Mouse (Mus musculus) splenic B cell, adult 2 months (primary cell): ENCODE data around the gene Snx32.

Source experiments
- DNase-seq: peaks from one replicate; pipeline ENCODE4 v3.0.0-alpha.2; 2011; ENCODE audit warnings: low read depth, low spot score
- H3K27me3 ChIP-seq: 2 replicates; pipeline ENCODE4 v1.6.1; 2012; ENCODE audit warnings: mild to moderate bottlenecking, low read length, moderate library complexity, mixed read lengths; ENCODE audit not compliant: control insufficient read depth, poor library complexity, insufficient read depth, severe bottlenecking
- H3K36me3 ChIP-seq: 2 replicates; pipeline ENCODE4 v1.6.1; 2012; ENCODE audit warnings: mild to moderate bottlenecking, low read length, moderate library complexity, mixed read lengths; ENCODE audit not compliant: control insufficient read depth, poor library complexity, insufficient read depth, severe bottlenecking

Gene Snx32

DNA sequence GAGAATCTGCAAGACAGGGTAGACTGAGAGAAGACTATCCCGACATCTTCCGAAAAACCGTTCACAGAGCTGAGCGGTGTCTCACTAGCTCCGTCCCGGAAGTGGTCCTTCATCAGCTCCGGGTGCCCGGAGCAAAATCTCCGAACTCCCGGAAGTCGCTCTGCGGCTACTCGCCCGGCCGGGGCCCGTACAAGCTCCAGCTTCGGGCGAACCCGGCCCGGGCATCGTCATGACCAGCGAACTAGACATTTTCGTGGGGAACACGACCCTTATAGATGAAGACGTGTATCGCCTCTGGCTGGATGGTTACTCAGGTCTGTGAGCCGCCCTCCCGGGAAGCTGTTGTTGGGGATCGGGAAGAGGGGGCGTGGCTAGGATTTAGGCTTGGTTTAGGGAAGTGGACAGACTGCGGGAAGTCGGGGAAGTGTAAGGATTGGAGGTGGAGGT, 49.9 kb downstream of the Snx32 start, which contains the start of gene Fibp:
Gene Fibp (plus strand): TSS at position 151 of the 447 bp plus-strand sequence.
- DNase-seq = peak; percentile 88
- Histone ChIP-seq H3K36me3 (peaks cover 3% of the 10 kb centered on the region; the same call in 1 of the 2 replicates), H3K27me3 (no peaks in the 10 kb centered on the region)

DNA sequence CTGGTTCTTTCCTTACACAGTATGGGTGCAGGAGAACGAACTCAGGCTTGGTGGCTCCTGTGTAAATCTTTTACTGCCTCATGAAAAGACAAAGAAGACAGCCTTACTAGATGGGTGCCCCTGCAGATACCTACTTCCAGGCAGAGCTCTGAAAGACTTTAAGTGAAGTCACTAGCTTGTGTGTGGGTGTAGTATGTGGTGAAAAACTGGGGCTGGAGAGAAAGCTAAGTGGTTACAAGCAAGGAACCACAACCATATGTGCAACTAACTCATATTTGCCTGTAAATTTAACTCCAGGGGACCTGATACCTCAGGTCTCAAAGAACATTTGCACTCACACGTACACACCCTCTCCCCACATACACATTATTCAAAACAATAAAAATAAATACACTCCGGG, 50.4 kb downstream of the Snx32 start:
- DNase-seq = no peak
- peaks cover under 1% of the 10 kb centered on the region; the same call in 1 of the 2 replicates for H3K36me3 ChIP-seq
- no peaks in the 10 kb centered on the region for H3K27me3 ChIP-seq

DNA sequence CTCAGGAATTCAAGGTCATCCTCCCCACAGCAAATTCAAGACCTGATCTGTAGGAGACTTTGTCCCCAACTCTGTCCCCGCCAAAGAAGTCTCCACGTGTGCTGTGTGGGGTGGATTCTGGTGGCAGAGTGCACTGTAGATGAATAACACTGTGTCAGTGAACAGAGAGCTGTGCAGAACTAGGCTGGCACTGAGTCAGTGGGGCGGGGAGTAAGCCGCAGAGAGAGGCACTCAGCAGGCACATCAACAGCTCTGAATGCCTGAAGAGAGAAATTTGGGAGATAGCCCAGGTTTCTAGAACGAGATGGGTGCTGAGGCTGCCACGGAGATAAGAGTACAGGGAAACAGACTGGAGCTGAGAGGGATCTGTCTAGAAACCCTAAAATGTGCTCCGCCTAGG, 51.3 kb downstream of the Snx32 start:
- DNase-seq = no peak
- Histone ChIP-seq H3K27me3 (no peaks in the 10 kb centered on the region), H3K36me3 (no peaks in the 10 kb centered on the region; the same call in 1 of the 2 replicates)

DNA sequence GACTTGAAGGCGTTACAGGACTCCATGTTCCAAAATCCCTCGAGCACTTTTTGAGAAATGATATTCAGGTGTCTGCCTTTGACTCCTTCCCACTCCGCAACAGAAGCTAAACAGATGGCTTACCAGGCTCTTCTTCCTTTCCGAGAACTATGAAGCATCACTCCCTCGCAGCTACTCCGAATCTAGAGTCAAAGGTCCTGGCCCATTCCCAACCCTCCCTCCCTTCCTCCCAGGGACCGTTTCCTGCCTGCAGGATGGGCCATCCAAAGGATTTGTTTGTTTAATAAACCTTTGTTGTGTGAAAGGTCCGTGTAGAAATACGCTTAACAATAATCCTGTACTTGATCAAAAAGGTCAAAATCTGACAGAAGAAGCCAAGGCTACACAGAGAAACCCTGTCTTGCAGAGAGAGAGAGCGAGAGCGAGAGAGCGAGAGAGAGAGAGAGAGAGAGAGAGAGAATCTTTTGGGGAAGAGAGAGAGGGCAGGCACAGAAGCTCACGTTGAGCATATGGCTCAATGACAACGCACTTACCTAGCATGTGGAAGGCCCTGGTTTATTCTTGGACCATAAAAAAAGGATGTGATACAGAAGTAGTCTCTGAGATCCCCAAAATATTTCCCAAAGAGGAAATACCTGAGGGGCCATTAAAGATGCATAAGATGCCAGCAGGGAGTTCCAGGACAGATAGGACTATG, 52.4 kb downstream of the Snx32 start, which contains the start of gene Ccdc85b:
Gene Ccdc85b (minus strand): TSS at position 149 of the 697 bp plus-strand sequence.
- no peaks in the 10 kb centered on the region; the same call in 1 of the 2 replicates for H3K36me3 ChIP-seq
- no peaks in the 10 kb centered on the region for H3K27me3 ChIP-seq
- peak; percentile 23 for DNase-seq

DNA sequence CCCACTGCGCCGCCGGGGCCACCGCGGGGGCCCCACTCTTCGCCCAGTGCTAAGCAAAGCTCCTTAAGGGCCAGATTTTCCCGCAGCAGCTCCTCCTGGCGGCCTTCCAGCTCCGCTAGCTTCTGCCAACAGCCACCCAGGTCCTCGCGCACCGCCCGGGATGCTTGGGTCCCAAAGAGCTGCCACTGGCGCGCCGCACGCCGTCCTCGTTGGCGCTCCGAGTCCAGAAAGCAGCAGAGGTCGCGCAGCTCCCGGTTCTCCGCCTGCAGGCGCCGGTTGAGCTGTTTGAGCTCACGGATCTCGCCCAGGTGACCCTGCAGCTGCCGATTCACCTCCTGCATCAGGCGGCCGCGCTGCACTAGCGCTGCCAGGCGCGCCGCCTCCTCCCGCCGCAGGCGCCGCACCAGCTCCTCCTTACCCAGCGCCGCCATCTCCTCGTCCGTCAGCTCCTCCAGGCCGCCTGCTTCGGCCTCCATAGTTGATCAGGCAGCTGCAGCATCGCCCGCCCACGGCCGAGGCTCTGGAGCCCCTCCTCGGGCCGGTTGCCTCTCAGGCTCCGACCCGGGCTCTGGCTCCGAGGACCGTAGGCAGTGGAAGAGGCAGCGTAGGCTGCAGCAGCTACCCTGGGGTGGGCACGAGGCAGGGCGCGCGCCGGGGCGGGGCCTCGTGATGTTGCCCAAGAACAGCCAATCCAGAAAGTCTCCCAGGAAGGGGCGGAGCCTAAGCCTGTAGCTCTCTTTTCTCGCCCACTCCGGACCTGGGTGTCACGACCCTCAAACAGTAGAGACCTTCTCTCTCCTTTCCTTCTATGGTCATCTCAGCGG, 53.2 kb downstream of the Snx32 start:
- Histone ChIP-seq H3K27me3 (no peaks in the 10 kb centered on the region), H3K36me3 (no peaks in the 10 kb centered on the region; the same call in 1 of the 2 replicates)
- DNase-seq = peak; percentile 91

DNA sequence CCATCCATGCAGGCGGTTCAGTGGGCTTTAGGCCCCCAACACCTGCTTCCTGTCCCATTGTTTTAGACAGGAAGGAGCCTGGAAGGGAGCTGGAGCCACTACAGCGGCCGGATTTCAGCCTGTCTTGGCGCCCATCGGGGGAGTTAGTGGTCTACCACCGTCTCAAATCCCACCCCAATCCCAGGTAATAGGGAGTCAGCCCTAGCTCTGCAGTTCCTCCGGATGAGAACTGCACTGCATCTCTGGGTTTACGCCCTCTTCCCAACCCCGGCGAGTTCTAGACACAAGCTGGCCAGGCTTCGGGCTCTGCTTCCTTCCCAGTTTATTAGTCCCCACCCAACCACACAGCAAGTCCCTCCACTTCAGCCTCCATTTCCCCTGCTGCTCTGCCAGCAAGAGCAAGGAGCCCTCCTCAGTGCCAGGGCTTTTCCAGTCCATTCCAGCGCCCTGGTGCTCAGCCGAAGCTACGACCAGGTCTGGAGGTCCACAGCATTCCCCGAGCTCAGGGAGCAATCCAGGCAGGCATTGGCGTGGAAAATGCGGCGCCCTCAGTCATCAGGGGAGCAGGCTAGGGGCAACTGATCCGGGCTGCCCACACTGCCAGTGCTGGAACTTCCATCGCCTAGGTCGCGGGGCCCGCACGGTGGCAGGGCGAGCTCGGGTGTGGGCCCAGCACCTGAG, 54.0 kb downstream of the Snx32 start:
- Histone ChIP-seq H3K27me3 (no peaks in the 10 kb centered on the region), H3K36me3 (no peaks in the 10 kb centered on the region; the same call in 1 of the 2 replicates)
- DNase-seq = no peak

DNA sequence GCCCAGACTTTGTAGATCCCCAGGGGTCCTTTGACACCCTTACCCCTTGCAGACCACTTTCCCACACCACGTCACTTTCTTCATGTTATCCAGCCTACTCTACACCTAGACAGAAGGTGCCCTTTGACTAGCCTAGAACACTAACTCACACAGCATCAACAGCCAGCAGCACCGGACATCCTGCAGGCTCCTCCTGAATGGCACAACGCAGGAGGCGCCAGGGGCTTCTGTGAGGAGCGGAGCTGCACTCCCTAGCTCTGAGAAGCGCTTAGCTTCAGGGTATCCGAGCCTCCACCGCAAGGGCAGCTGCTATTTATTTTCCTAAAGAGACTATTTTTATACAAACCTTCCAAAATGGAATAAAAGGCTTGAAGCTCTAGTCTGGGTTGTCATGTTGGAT, 54.8 kb downstream of the Snx32 start:
- Histone ChIP-seq H3K36me3 (no peaks in the 10 kb centered on the region; the same call in 1 of the 2 replicates), H3K27me3 (no peaks in the 10 kb centered on the region)
- DNase-seq = no peak

DNA sequence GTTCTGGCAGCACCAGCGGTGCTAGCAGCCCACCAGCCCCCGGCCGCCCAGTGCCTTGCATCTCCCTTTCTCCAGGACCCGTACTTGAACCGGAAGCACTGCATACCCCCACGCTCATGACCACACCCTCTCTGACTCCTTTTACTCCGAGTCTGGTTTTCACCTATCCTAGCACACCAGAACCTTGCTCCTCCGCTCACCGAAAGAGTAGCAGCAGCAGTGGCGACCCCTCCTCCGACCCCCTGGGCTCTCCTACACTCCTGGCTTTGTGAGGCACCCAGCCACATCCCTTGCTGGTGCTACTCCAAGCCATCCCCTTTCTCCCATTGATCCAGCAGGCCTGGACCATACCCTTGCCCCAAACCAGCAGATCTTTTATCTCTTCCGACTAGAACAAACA, 55.3 kb downstream of the Snx32 start:
- no peaks in the 10 kb centered on the region; the same call in 1 of the 2 replicates for H3K36me3 ChIP-seq
- H3K27me3 ChIP-seq = no peaks in the 10 kb centered on the region
- DNase-seq = no peak

DNA sequence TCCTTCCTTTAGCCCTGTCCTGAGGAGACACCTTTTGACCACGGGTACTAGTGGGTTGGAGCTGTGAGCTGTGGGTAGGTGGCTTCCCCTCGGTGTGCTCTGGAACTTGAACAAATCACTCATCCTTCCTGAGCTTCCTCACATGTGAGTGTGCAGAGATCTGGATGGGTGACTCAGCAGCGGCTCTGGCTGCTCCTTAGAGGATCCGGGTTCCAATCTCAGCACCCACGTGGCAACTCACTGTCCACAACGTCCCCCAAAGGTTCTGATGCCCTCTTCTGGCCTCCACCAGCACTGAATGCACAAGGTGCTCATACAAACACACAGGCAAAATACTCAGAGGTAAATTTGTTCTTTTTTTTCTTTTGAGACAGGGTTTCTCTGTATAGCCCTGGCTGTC, 58.6 kb downstream of the Snx32 start:
- H3K36me3 ChIP-seq = no peaks in the 10 kb centered on the region; the same call in 1 of the 2 replicates
- H3K27me3 ChIP-seq = no peaks in the 10 kb centered on the region
- no peak for DNase-seq

DNA sequence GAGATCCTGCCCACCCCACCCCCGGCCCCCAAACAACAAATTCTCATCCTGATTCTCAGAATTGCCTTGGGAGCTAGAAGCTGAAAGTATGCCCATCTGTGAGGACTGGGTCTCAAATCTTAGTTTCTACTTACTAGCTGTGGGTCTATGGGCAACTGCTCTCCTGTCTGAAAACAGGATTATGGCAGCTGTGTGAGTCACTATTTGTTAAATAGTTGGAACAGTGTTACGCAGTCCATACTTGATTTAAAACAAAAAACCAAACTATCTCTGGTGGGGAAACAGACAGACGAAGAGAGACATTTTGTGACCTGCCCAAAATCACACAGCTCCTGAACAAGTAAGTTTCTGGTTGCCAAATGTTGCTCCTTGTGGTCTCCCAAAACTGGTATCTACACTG, 60.7 kb downstream of the Snx32 start:
- no peaks in the 10 kb centered on the region for H3K27me3 ChIP-seq
- no peaks in the 10 kb centered on the region; the same call in 1 of the 2 replicates for H3K36me3 ChIP-seq
- DNase-seq = no peak

DNA sequence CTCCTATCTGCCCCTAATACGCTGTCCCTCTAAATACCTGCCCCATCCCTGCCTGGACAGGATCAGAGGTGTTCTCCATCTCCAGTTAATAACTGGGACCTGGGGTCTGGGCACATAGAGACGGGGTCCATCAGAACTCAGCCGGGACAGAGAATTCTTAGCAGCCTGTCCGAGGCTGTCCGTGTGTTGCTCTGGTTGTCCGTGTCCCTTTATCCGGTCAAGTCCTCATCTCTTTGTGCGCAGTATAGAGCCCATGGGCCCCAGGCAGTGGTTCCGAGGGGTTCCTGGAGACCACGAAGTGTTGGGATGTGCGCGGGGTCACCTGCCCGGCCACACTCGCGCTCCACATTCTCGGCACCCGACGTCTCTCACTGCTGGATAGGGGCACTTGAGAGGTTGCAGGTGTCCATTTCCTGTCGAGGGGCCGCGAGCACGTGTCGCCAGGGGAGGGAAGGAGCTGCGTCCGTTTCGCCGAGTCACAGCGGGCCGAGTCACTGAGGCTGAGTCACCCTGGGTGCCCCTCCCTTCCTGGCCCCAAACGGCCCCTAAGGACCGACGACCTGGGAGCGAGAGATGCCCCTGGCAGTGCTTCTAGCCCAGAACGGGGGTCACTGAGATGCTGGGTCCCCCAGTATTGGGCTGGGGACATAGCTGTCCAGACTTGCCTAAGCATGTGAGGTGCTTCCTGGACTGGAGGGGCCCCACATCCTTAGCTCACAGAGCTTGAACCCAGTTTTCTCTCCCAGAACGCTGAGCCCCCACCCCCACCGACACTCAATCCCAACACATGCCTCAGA, 61.8 kb downstream of the Snx32 start:
- DNase-seq = peak; percentile 49
- no peaks in the 10 kb centered on the region for H3K27me3 ChIP-seq
- H3K36me3 ChIP-seq = no peaks in the 10 kb centered on the region

DNA sequence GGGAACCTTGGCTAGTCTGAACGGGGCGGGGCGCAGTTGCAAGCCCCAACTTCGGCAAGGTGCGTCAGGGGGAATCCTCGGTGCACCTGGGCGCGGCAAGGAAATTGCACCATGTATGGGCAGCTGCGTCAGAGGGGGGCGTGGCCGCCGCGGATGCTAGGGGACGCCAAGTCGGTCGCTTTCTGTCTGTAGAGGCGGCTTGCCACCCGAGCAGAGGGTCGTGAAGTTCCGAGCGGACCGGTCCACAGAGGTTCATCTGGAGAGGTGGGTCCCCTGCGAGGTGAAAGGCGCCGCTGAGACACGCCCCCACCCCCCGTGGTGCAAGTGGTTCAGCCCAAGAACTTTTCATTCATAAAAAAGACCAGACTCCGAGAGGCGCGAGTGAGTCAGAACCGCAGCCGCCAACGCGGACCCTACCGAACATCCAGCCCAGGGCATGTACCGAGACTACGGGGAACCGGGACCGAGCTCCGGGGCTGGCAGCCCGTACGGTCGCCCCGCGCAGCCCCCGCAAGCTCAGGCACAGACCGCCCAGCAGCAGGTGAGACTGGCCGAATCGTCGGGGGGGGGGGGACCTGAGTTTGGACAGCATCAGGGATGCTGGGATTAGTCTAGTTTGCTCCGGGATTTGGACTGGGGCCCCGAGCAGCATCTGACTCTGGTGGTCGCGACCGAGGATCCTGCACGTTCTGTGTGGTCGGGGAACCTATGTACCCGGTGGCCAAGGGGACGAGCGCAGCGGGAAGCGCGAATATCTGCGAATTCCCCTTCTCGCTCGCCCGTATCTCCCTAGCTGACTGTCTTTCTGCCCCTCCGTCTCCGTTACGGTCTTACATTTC, 62.6 kb downstream of the Snx32 start, which contains the start of gene Fosl1:
Gene Fosl1 (plus strand): TSS at position 33 of the 839 bp plus-strand sequence.
- peak; percentile 90 for DNase-seq
- Histone ChIP-seq H3K27me3 (no peaks in the 10 kb centered on the region), H3K36me3 (no peaks in the 10 kb centered on the region)

DNA sequence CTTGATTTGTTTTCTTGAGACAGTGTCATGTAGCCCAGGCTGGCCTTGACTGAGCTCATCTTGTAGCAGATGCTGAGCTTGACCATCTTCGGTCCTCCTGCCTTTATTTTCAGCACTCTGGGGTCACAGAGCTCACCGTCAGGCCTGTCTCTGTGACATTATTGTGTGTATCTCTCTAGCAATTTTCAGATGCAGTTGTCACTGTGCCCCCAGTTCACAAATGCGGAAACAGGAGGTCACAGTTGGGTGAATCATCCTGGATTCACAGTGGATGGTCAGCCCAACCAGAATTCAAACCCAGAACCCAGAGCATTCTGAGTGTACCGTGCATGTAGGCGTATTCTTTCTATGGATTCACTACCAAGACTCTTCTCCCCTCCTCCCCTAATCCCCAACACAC, 64.6 kb downstream of the Snx32 start:
- no peak for DNase-seq
- Histone ChIP-seq H3K36me3 (no peaks in the 10 kb centered on the region), H3K27me3 (no peaks in the 10 kb centered on the region)
